Mouse (Mus musculus): ENCODE data around the gene Crim1. TPM values are rescaled to one million over a fixed set of nuclear protein-coding genes. Genes with fewer than 3 reads are reported as not detected.

The Crim1 gene
- polyA plus RNA-seq, 1 experiment = 19.2 TPM

DNA sequence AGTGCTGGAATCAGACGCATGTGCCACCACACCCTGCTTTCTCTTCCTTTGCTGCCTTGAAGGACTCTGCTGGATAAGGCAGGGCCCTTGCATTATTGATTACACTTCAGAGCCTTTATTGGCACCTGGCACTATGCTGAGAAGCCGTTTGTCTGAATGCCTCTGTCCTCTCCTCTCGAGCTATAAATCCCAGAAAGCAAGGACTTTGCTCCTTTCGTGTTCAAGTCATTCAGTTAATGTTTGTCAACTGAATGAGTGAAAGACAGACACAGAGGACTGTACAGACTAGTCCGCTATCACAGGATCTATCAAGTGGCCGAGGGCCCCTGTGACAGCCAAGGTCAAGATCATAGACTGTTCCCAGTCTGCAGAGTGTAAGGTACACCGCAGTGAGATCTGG is 73.8 kb downstream of the Crim1 start:
- no peak for DNase-seq
- Histone ChIP-seq H3K27me3 (ENCODE audit: control insufficient read depth, insufficient read depth, low read length) (no peaks in the 10 kb centered on the region), H3K4me3 (ENCODE audit: control insufficient read depth, insufficient read depth, low read length) (no peak overlapping the region), H3K27ac (ENCODE audit: control insufficient read depth, insufficient read depth, low read length) (no peak overlapping the region), H3K36me3 (ENCODE audit: control insufficient read depth, insufficient read depth, low read length) (no peaks in the 10 kb centered on the region), H3K4me1 (replicated peaks; ENCODE audit: control insufficient read depth, insufficient read depth, low read length) (peaks cover 12% of the 10 kb centered on the region; the same call in 1 of the 2 replicates)
- TF ChIP-seq POLR2A (IDR thresholded peaks at IDR 0.05; ENCODE audit: control insufficient read depth, extremely low read depth, insufficient read depth, low read length, poor library complexity) (no peak), CTCF (IDR thresholded peaks at IDR 0.05; ENCODE audit: borderline replicate concordance, control insufficient read depth, extremely low read depth, insufficient read depth, low read length, poor library complexity) (no peak)
- WGBS = 92% methylated on average over 7 of the region's 7 CpGs

DNA sequence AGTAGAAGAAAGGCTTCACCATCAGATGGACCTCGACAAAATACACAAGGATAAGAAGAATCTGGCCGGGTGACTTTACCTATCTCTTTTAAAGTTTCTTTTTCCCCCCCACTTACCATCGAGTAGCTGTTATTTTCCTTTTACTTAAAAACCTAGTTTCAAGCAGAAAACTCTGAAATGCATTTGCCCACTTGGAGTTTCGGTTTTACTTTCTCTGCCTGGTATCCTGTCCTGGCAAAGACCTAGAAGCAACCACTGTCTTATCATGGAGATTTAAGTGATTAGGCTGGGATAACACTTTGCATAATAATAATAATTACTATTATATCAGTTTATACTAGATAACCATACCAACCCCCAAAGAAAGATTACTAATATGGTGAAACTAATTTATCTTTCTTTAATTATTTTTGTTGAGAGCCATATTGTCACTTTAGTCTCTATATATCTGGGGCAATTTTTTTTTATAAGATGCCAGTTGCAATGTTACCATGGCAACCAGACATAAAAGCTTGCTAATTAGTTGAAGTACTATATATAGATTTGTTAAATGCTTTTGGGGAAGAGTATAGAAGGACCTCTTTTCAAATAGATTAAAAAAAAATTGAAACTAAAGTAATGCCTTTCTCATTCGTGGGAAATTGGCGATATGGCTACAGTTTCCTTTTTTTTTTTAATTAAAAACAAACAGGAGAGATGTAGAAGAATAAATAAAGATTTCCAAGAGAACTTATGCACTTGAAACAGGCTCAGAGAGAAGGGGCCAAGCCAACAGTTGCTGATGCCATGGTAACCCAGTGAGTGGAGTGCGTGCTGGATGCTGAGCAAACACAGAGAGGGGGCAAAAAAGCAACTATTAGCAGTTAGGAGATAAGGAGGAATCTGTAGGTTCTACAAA is 74.8 kb downstream of the Crim1 start:
- Histone ChIP-seq H3K36me3 (ENCODE audit: control insufficient read depth, insufficient read depth, low read length) (no peaks in the 10 kb centered on the region), H3K27ac (ENCODE audit: control insufficient read depth, insufficient read depth, low read length) (no peak overlapping the region), H3K27me3 (ENCODE audit: control insufficient read depth, insufficient read depth, low read length) (no peaks in the 10 kb centered on the region), H3K4me1 (replicated peaks; ENCODE audit: control insufficient read depth, insufficient read depth, low read length) (peaks cover 12% of the 10 kb centered on the region; the same call in 1 of the 2 replicates), H3K4me3 (ENCODE audit: control insufficient read depth, insufficient read depth, low read length) (no peak overlapping the region)
- DNase-seq = no peak
- TF ChIP-seq POLR2A (IDR thresholded peaks at IDR 0.05; ENCODE audit: control insufficient read depth, extremely low read depth, insufficient read depth, low read length, poor library complexity) (no peak), CTCF (IDR thresholded peaks at IDR 0.05; ENCODE audit: borderline replicate concordance, control insufficient read depth, extremely low read depth, insufficient read depth, low read length, poor library complexity) (no peak)
- 68% methylated on average over 7 of the region's 7 CpGs for WGBS

DNA sequence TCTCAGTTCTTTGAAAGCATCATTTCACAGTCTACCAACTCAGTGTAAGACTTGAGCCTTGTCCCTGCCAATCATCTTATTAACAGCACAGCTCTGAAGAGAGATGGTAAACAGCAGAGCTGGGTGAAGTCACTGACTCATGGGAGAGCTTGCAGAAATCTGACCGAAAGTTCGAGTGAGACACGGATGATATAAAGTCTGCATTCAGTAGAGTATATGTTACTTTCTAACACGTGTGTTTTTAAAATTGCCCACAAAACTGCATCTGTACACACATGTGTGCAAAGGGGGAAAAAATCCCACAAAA is 75.4 kb downstream of the Crim1 start:
- Histone ChIP-seq H3K36me3 (ENCODE audit: control insufficient read depth, insufficient read depth, low read length) (no peaks in the 10 kb centered on the region), H3K27me3 (ENCODE audit: control insufficient read depth, insufficient read depth, low read length) (no peaks in the 10 kb centered on the region), H3K4me3 (ENCODE audit: control insufficient read depth, insufficient read depth, low read length) (no peak overlapping the region), H3K27ac (ENCODE audit: control insufficient read depth, insufficient read depth, low read length) (no peak overlapping the region), H3K4me1 (replicated peaks; ENCODE audit: control insufficient read depth, insufficient read depth, low read length) (peaks cover 11% of the 10 kb centered on the region; the same call in 1 of the 2 replicates)
- 97% methylated on average over 4 of the region's 4 CpGs for WGBS
- no peak for DNase-seq
- TF ChIP-seq CTCF (IDR thresholded peaks at IDR 0.05; ENCODE audit: borderline replicate concordance, control insufficient read depth, extremely low read depth, insufficient read depth, low read length, poor library complexity) (no peak), POLR2A (IDR thresholded peaks at IDR 0.05; ENCODE audit: control insufficient read depth, extremely low read depth, insufficient read depth, low read length, poor library complexity) (no peak)

- Histone ChIP-seq H3K4me3 (ENCODE audit: control insufficient read depth, insufficient read depth, low read length) (no peak overlapping the region), H3K27ac (ENCODE audit: control insufficient read depth, insufficient read depth, low read length) (no peak overlapping the region), H3K4me1 (replicated peaks; ENCODE audit: control insufficient read depth, insufficient read depth, low read length) (no peaks in the 10 kb centered on the region), H3K36me3 (ENCODE audit: control insufficient read depth, insufficient read depth, low read length) (no peaks in the 10 kb centered on the region), H3K27me3 (ENCODE audit: control insufficient read depth, insufficient read depth, low read length) (no peaks in the 10 kb centered on the region)
- no peak for DNase-seq
- TF ChIP-seq POLR2A (IDR thresholded peaks at IDR 0.05; ENCODE audit: control insufficient read depth, extremely low read depth, insufficient read depth, low read length, poor library complexity) (no peak), CTCF (IDR thresholded peaks at IDR 0.05; ENCODE audit: borderline replicate concordance, control insufficient read depth, extremely low read depth, insufficient read depth, low read length, poor library complexity) (no peak)
- WGBS = 93% methylated on average over 12 of the region's 12 CpGs
Observed at GRCm38 (mm10) chr17:78279191-78279590, 79.1 kb downstream of the Crim1 start.

- no peak for DNase-seq
- no peak overlapping the region for H3K27ac ChIP-seq (ENCODE audit: control insufficient read depth, insufficient read depth, low read length)
- no peak overlapping the region for H3K4me3 ChIP-seq (ENCODE audit: control insufficient read depth, insufficient read depth, low read length)
- H3K27me3 ChIP-seq (ENCODE audit: control insufficient read depth, insufficient read depth, low read length) = no peaks in the 10 kb centered on the region
- H3K36me3 ChIP-seq (ENCODE audit: control insufficient read depth, insufficient read depth, low read length) = no peaks in the 10 kb centered on the region
- no peaks in the 10 kb centered on the region for H3K4me1 ChIP-seq (replicated peaks; ENCODE audit: control insufficient read depth, insufficient read depth, low read length)
- 94% methylated on average over 18 of the region's 18 CpGs for WGBS
- TF ChIP-seq CTCF (IDR thresholded peaks at IDR 0.05; ENCODE audit: borderline replicate concordance, control insufficient read depth, extremely low read depth, insufficient read depth, low read length, poor library complexity) (no peak), POLR2A (IDR thresholded peaks at IDR 0.05; ENCODE audit: control insufficient read depth, extremely low read depth, insufficient read depth, low read length, poor library complexity) (no peak)
Observed at GRCm38 (mm10) chr17:78280991-78281712, 81.1 kb downstream of the Crim1 start.

DNA sequence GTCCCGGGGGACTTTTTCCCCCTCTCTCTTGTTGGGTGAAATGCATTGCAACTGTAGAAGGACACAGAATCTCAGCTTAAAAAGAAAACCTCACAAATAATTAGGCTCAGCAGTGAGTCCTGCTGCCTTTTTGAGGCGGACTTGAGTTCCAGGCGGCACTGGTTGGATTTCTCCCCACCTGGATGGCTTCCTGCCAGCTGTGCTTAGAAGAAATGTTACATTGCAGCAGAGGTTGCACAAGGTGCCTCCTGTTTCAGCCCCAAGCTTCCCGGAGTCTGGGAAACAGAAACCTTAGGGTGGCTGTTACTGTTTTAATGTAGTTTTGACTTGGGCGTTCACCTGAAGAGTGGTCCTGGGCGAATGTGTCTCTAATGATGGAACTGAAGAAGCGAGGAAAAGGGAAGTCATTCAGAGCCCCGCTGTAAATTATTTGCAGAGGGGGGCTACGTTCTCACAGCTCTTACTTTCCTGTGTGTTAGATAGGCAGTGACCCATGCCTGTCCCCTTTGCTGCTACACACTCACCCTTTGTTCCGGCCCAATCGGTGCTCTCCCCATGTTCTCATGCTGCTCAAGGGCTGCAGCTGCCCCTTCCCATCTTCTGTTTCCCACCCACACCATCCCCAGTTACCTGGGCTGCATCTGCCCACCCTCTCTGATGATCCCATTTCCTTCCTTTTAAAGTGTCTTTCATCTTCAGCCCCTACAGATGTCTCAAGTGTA is 83.4 kb downstream of the Crim1 start:
- DNase-seq = no peak
- 88% methylated on average over 11 of the region's 11 CpGs for WGBS
- no peak overlapping the region for H3K27ac ChIP-seq (ENCODE audit: control insufficient read depth, insufficient read depth, low read length)
- no peaks in the 10 kb centered on the region for H3K27me3 ChIP-seq (ENCODE audit: control insufficient read depth, insufficient read depth, low read length)
- H3K4me1 ChIP-seq (replicated peaks; ENCODE audit: control insufficient read depth, insufficient read depth, low read length) = no peaks in the 10 kb centered on the region
- no peak overlapping the region for H3K4me3 ChIP-seq (ENCODE audit: control insufficient read depth, insufficient read depth, low read length)
- H3K36me3 ChIP-seq (ENCODE audit: control insufficient read depth, insufficient read depth, low read length) = no peaks in the 10 kb centered on the region
- TF ChIP-seq POLR2A (IDR thresholded peaks at IDR 0.05; ENCODE audit: control insufficient read depth, extremely low read depth, insufficient read depth, low read length, poor library complexity) = no peak
- no peak for TF ChIP-seq CTCF (IDR thresholded peaks at IDR 0.05; ENCODE audit: borderline replicate concordance, control insufficient read depth, extremely low read depth, insufficient read depth, low read length, poor library complexity)
